Mouse (Mus musculus): ENCODE measurements around the gene Crat. TPM values are rescaled to one million over a fixed set of nuclear protein-coding genes. Genes with fewer than 3 reads are reported as not detected.
A peak's percentile ranks its signal among the peaks of the same experiment; 100 is the strongest.
"Not testable (repeated sequence)": the region's sequence is repeated elsewhere in the genome, so short reads cannot be mapped to it uniquely, and the experiment has no call there.

Crat gene
- total RNA-seq, 2 experiments from 2014 or later = 448 to 485 TPM

DNA sequence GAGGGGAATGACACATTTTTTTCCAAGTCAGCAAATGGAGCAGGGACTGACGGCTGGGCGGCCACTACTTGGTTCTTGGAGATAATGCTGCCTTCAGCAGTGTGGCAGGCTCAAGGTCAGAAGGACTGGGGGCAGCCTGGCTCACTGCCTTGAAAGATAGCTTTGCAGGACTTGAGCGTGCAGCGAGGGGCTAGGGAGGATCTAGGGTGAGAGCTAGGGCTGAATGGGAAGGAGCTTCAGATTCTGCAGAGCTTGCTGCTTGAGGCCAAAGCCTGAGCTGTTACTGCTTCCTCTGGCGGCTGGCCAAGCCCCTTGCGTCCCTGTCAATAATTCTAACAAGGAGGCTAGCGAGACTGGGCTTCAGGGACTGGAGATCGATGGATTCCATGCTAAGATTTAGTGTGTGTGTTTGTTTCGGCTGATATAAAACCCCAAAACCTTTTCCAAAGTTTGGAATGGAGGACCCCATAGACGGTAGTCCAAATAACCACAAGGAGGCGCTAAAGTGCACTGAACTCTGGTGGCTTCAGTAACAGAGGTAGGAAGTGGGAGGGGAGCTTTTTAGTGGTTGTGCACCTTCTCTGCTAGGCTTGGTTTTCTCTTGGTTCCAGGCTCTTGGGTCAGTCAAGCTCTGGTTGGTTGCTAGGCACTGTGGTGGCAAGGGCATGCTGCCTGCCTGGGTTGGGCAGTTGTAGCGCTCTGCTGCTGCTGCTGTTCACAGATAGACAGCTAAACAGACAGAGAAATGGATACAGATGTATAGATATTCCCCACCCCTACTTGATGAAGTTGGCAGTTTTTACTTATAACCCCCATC, 25.3 kb upstream of the Crat start:
- peak; percentile 88 to 89 for DNase-seq
- intact Hi-C loops (cut with DNase I) = loop anchor here (1.0 to 2.0 kb wide), 2 partner anchors 29 to 354 kb away; no protein-coding TSS in a partner anchor

DNA sequence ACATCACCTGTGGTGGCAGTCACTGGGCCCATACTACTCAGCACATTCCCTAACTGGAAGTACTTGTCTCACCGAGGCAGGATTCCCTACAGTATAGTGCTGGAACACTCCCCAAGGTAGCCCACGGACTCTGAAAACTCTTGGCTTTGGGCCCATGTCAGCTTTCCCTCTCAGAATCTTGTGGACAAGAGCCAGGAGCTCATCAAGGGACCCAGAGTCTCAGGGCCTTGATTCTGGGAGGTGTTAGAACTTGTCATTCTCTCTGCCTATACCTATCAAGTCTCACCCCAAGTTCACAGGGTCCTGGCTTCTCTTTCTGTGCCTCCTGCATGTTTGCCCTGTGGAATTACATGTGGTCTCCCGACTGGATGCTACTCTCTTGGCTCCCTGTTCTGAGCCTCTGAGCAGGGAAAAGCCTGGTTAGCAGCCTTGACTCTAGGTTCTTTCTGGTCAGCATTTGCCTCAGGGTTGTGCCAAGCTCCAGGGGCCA, 24.6 kb upstream of the Crat start:
- intact Hi-C loops (cut with DNase I) = loop anchor here (2.0 kb wide), 1 partner anchor 355 kb away; no protein-coding TSS in a partner anchor
- DNase-seq = peak; percentile 57 to 63

- DNase-seq = no peak
- intact Hi-C loops (cut with DNase I) = loop anchor here (2.0 to 5.0 kb wide), 2 partner anchors 163 to 355 kb away; no protein-coding TSS in a partner anchor
Measured at GRCm38 (mm10) chr2:30439631-30440030, 24.0 kb upstream of the Crat start.

GRCm38 (mm10) chr2:30437791-30438190, 22.2 kb upstream of the Crat start:
- no peak for DNase-seq
- intact Hi-C loops (cut with DNase I) = loop anchor here (2.0 to 5.0 kb wide), 2 partner anchors 107 to 165 kb away; no protein-coding TSS in a partner anchor

DNA sequence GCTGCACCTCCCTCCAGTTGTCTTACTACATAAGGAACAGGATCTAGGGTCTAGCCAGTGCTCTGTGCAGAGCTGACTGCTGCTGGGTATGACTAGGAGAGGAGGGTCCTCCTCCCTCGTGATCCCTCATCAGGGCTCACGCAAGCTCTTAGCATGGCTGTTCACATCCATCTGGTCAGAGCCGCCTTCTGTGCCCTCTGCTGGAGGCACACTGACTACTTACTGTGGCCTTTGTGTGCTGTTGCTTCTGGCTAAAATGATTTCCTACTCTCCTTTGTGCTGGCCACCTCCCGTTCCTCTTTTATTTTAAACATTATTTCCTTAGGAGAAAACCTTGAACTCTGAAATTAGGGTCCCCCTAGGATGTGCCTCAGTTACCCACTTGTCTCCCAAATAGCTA, 21.2 kb upstream of the Crat start:
- intact Hi-C loops (cut with DNase I) = loop anchor here (2.0 to 5.0 kb wide), 2 partner anchors 108 to 165 kb away; no protein-coding TSS in a partner anchor

GRCm38 (mm10) chr2:30436156-30436545, 20.5 kb upstream of the Crat start:
- DNase-seq = peak; percentile 71 to 74
- intact Hi-C loops (cut with DNase I) = loop anchor here (2.0 to 5.0 kb wide), 2 partner anchors 109 to 166 kb away; no protein-coding TSS in a partner anchor

More for the DNA sequence above, 21.2 kb upstream of the Crat start:
- DNase-seq = no peak

- intact Hi-C loops (cut with DNase I) = loop anchor here (1.0 to 5.0 kb wide), 4 partner anchors 109 to 499 kb away; no protein-coding TSS in a partner anchor
- peak; percentile 81 to 85 for DNase-seq
Measured at GRCm38 (mm10) chr2:30435326-30436155, 19.9 kb upstream of the Crat start.

- intact Hi-C loops (cut with DNase I) = no loop called here
- DNase-seq = peak; percentile 78 to 81
Measured at GRCm38 (mm10) chr2:30429156-30429555, 13.5 kb upstream of the Crat start.

DNA sequence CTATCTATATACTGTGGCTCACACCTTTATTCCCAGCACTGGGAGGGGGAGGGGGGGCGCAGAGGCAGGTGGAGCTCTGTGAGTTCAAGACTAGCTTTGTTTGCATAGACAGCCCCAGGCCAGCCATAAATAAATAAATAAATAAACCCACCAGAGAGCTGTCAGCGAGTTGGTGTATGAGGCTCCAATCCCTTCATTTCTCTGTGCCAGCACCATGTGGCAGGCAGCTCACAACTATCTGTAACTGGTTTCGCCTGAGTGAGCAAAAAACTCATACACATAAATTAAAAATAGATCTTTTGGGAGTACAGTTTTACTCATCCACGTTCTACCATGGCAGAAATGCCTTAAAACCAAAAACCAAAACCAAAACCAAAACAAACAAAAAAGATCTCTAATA, 5.8 kb upstream of the Crat start:
- intact Hi-C loops (cut with DNase I) = no loop called here
- DNase-seq = no peak

DNA sequence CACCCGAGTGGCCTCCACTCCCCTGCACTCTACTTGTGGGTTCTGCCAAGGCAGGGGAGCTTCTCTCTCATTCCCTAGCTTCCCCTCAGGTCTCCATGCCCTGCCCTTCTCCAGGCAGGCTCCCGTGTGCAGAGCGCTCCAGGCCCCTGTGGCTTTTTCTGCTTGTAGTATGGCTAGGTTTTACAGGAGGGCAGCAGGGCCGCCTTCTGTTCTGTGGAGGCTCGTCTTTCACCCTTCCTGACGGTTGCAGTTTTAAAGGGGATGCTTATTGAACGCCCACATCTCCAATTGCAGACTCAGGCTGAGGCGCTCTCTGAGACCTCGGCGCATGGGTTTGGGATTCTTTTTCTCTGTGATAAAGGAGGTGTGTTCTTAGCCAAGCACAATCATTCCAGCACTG, 3.5 kb upstream of the Crat start:
- DNase-seq = no peak
- intact Hi-C loops (cut with DNase I) = no loop called here

GRCm38 (mm10) chr2:30418259-30418658, 2.6 kb upstream of the Crat start:
- intact Hi-C loops (cut with DNase I) = no loop called here
- DNase-seq = no peak

- intact Hi-C loops (cut with DNase I) = no loop called here
- DNase-seq = no peak
Measured at GRCm38 (mm10) chr2:30417595-30418165, 2.1 kb upstream of the Crat start.

- DNase-seq; intact Hi-C loops (cut with DNase I): not testable (repeated sequence)
Measured at GRCm38 (mm10) chr2:30417154-30417553, 1.5 kb upstream of the Crat start.

DNA sequence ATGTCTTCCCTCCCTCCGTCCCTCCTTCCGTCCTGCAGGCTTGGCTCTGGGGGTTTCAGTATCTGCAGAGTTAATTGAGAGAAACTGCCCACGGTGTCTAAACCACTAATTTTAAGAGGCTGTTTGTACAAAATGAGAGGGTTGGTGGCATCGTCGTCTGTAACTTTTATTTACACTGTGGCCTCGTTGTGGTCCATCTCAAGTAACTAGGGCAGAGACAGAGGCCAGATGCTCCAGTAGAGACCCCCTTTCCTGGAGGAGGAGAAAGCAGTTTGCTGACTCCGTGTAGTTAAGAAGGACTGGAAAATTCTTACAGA, 994 bp upstream of the Crat start:
- intact Hi-C loops (cut with DNase I) = no loop called here

DNA sequence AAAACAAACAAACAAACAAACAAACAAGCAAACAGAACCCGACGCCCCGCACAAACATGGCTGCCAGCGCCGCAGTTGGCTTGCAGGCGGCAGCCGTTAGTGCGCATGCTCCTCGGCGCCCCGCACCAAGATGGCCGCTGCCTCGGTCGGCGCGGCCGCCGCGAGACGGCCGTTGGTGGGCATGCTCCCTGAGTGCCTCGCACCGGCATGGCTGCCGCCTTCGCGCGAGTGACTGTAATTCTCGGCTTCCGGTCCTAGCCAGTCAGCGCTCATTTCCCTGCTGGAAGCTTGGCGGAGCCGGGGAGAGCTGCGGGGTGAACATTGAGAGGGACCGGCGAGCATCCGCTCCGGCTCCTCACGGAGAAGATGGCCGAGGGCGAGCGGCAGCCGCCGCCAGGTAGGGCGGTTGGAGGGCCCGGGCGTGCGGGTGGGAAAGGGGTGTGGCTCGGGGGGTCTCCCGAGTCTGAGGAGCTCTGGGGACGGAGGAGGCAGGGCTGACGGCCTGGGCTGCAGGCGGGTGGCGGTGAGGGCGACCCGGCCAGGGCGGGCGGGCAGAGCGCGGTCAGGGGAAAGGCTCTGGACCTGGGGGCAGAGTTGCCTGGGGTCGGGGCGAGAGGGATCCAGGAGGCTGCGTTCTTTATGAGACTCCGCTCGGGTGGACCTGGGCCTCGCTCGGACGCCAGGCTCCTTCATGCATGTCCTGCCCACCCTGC, 479 bp upstream of the Crat start, which contains the start of gene Ptpa:
TSS of gene Ptpa (plus strand) at position 104 of the 713 bp plus-strand sequence.
- intact Hi-C loops (cut with DNase I) = no loop called here

More for the DNA sequence above, 994 bp upstream of the Crat start:
- no peak for DNase-seq

GRCm38 (mm10) chr2:30414681-30415080, 932 bp downstream of the Crat start:
- no peak for DNase-seq
- intact Hi-C loops (cut with DNase I) = no loop called here

More for the DNA sequence above, 479 bp upstream of the Crat start, which contains the start of gene Ptpa:
- peak; percentile 94 to 95 for DNase-seq

DNA sequence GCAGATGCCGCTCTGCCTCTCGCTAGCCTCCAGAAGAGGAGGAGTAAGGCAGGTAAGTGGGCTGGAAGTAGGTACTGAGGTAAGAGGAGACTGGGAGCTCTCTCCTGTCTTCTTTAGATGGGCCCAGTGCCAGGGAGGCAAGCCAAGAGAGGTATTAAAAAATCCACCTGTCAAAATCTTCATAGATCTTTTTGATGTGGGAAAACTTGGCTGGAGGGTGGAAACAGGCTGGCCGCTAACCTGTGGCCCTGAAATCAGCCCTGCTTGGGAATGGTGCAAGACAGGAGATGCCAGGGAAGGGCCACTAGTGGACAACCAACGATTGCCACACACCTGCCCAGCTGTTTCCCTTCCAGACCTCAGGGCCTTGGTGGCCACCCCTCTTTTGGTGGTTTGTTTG, 1.5 kb downstream of the Crat start:
- intact Hi-C loops (cut with DNase I) = no loop called here
- DNase-seq = no peak

- intact Hi-C loops (cut with DNase I) = no loop called here
Measured at GRCm38 (mm10) chr2:30413038-30413973, 2.3 kb downstream of the Crat start.

More at GRCm38 (mm10) chr2:30413038-30413973, 2.3 kb downstream of the Crat start:
- DNase-seq = no peak

Measured in heart, postnatal 10 days (tissue).